Mouse (Mus musculus): Measurements from ENCODE around the gene Gm49416. TPM values are rescaled to one million over a fixed set of nuclear protein-coding genes. Genes with fewer than 3 reads are reported as not detected.
A peak's percentile ranks its signal among the peaks of the same experiment; 100 is the strongest.

Gene Gm49416
- total RNA-seq, 2 experiments from 2014 or later, result 1.7 TPM; not detected in 1

DNA sequence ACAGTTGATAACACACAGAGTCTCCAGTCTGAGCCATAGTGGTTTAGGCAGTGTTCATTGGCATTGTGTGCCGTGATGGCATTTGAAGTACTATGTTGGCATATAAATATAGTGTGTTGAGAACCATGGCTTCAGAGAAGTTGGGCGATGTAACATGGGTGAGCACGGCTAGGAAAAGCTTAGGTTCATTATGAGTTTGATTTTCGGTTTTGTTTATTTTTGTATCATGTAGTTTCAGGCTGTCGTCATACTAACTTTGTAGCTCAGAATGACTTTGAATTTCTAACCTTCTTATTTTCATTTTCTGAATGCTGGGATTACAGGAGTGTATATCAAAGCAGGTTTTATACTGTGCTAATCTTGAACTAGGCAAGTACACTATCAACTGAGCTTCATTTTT lies 14.7 kb downstream of the Gm49416 start:
- no peak for DNase-seq (ENCODE audit: extremely low spot score in 1 of 2, low spot score in 2 of 2)
- intact Hi-C loops (cut with DNase I), result no loop called here

DNA sequence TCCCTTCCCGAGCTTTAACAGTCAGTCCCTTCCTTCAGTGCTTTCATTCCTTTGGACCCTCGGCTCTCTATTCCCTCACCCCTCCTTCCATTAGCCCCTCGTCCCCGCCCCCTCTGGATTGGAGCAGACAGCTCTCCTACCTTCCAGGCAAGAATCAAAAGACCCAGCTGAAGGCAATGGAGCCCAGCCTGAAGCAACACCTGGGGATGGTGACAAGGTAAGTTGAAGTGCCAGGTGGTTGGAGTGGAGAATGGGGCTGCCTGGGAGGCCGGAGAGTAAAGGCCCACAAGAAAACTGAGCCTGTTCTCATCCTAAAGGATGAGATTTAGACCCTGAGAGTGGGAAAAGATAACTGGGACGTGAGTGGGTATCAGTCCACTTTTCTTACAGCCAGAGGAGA lies 19.8 kb downstream of the Gm49416 start:
- intact Hi-C loops (cut with DNase I), result no loop called here
- DNase-seq (ENCODE audit: extremely low spot score in 1 of 2, low spot score in 2 of 2), result no peak

GRCm38 (mm10) chr19:8911810-8912209 lies 23.1 kb downstream of the Gm49416 start:
- intact Hi-C loops (cut with DNase I), result loop anchor here (5.0 to 10.0 kb wide), 2 partner anchors 85 to 157 kb away; partner anchors contain the start of genes AC129217.1 and Nxf1
- DNase-seq (ENCODE audit: extremely low spot score in 1 of 2, low spot score in 2 of 2), result no peak

DNA sequence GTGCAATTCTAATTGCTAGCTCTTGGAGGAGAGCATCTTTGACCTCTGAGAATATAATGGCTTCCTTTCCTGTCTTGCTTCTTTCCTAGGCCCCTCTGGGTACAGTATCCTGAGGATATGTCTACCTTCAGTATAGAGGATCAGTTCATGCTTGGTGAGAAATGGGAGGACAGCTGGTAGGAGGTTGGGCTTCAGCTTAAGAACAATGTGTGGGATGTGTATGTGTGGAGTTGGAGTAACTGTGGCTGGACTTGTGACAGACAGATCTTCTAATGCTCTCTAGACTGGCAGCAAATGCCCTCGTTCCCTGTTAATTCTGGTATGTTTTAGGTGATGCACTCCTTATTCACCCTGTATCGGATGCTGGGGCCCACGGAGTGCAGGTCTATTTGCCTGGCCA lies 25.5 kb downstream of the Gm49416 start:
- DNase-seq (ENCODE audit: extremely low spot score in 1 of 2, low spot score in 2 of 2), result no peak
- intact Hi-C loops (cut with DNase I), result loop anchor here (5.0 to 10.0 kb wide), 2 partner anchors 87 to 159 kb away; partner anchors contain the start of genes AC129217.1 and Nxf1

DNA sequence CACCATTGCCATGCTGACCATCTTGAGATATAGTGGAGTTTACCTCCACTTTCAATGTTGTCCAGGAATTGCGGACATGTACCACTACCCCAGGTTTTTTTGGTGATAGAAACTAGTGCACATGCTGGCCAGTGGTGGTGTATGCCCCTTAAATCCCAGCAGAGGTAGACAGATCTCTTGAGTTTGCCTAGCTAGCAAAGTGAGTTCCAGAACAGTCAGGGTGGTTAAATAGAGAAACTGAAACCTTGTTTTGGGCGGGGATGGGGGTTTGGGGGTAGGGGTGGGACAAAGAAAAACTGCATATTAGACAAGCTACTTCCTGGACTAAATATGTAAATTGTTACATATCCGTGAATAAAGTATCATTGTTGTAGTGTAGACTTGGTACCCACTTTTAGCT lies 30.3 kb downstream of the Gm49416 start:
- intact Hi-C loops (cut with DNase I), result loop anchor here (10.0 kb wide), 1 partner anchor 164 kb away; the partner anchor contains the start of gene Nxf1
- no peak for DNase-seq (ENCODE audit: extremely low spot score in 1 of 2, low spot score in 2 of 2)

DNA sequence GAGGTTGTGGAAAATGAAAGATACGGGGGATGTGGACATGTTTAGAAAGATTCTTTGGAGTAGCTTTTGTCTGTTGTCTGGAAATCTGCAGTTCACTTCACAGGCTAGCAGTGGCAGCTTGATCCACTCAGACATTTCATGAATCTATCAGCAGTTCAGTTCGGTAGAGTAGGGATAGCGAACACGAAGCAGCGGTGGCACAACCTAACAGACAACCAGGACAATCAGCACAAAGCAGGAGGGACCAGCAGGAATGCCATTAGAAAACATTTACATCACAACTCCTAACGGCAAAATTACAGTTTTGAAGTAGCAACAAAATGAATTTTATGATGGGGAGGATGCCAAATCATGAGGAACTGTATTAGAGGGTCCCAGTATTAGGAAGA lies 31.0 kb downstream of the Gm49416 start:
- DNase-seq (ENCODE audit: extremely low spot score in 1 of 2, low spot score in 2 of 2), result no peak
- intact Hi-C loops (cut with DNase I), result loop anchor here (10.0 kb wide), 1 partner anchor 165 kb away; the partner anchor contains the start of gene Nxf1

DNA sequence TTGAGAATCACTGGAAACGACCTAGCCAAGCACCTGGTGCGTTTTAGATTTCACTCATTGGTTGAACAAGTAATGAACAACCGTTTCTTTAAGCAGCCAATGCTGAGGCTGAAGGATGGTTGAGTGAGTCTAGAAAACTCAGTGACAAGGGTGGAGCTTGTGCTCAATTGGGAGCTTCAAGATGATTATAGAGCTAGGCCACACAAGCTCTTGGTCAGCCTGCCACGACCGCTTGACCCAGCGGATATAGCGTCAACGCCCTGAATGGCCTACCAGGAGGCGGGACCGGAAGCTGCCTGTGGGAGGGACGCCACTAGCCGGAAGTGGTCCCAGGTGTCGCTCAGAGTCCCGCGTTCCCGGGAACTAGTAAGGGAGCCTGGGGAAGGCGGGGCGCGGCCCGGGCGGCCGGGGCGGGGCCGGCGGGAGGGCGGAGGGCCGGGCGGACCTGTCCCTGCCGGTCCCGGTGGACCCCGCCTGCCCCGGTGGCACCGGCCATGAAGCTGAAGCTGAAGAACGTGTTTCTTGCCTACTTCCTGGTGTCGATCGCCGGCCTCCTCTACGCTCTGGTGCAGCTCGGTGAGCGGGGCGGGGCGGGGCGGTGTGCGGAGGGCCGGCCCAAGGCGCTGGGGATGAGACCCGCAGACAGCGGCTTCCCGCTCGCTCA lies 31.5 kb downstream of the Gm49416 start, which contains the start of gene B3gat3:
B3gat3 (plus strand) TSS at position 302 of the 664 bp plus-strand sequence.
- peak; percentile 90 to 97 for DNase-seq (ENCODE audit: extremely low spot score in 1 of 2, low spot score in 2 of 2)
- intact Hi-C loops (cut with DNase I), result no loop called here

- no peak for DNase-seq (ENCODE audit: extremely low spot score in 1 of 2, low spot score in 2 of 2)
- intact Hi-C loops (cut with DNase I), result no loop called here
Observed at GRCm38 (mm10) chr19:8920836-8921291, 32.1 kb downstream of the Gm49416 start.

DNA sequence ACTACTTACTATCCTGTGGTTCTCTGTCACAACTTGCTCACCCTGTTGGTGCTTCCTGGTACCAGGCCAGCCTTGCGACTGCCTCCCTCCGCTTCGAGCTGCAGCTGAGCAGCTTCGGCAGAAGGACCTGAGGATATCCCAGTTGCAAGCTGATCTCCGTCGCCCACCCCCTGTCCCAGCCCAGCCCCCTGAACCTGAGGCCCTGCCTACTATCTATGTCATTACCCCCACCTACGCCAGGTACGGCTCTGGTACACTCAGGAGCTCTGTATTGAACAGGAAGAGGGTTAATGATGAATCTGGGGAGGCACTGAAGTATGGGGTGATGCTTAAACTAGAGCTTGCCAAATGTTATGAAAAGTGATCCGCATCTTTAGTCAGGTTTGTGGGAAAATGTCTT lies 33.0 kb downstream of the Gm49416 start:
- intact Hi-C loops (cut with DNase I), result no loop called here
- DNase-seq (ENCODE audit: extremely low spot score in 1 of 2, low spot score in 2 of 2), result no peak

DNA sequence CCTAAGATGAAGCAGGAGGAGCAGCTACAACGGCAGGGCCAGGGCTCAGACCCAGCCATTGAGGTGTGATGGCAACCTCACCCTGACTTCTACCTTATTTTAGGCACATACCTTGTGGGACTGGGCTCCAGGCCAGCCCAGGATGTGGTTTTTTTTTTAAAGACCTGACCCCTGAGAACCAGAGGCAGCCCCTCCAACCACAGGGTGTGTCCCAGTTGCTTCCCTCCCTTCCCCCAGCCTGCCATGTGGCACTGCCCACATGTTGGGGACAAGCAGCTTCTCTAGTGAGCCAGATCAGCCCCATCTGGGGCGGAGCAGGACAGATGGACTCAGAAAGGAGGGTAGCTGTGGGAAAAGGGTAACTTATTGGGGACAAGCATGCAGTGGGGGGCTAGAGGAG lies 38.0 kb downstream of the Gm49416 start:
- intact Hi-C loops (cut with DNase I), result no loop called here
- peak in 1 of 2 experiments; percentile 40 for DNase-seq (ENCODE audit: extremely low spot score in 1 of 2, low spot score in 2 of 2)

DNA sequence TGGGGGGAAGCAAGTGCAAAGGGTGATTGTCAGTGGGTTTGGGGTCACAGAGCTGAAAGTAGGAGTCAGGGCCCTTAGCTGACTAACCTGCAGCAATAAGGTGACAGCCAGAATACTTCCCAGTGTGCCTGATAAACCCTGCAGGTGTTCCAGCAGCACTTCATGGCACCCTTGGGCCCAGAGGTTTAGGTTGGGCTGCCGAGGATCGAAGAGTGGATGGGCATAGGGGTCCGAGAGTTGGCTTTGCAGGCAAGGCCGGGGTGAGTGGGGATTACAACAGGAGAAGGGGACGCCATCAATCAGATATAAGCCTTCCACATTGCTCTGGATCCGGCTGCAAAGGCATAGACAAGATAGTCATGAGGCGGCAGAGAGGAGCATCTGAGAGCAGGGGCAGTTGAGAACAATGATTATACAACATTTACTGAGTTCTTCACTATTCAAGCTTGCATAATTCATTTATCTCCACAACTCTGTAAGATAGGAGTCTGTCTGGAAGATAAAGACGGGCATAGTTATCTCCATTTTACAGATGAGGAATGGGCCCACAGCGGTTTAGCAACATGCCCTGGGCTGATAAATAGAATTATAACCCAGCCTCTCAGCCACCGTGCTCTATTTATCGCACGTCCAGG lies 39.3 kb downstream of the Gm49416 start:
- DNase-seq (ENCODE audit: extremely low spot score in 1 of 2, low spot score in 2 of 2), result no peak
- intact Hi-C loops (cut with DNase I), result no loop called here

DNA sequence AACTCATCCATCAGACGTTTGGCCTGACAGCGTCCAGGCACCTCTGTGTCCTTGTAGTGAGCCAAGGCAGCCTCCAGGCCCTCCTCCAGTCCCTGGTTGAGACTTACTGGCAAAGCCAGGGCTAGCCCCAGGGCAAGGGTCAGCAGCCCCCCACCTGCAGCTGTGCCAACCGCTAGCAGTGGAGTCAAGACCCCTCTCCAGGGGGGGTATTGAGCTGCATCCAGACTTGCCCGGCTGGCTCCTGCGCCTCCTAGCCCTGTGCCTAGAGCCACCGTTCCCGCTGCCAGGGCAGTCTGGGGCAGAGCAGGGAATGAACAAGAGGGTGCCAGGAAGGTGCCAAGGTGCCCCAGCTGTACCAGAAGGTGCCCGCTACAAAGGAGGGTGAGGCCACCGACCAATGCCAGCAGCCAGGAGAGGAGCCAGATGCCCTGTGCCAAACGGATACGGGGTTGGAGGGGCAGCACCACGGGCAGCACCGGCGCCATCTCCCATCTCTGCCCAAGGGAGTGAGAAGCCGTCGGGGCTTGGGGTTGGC lies 40.0 kb downstream of the Gm49416 start:
- peak in 1 of 2 experiments; percentile 36 for DNase-seq (ENCODE audit: extremely low spot score in 1 of 2, low spot score in 2 of 2)
- intact Hi-C loops (cut with DNase I), result no loop called here

- intact Hi-C loops (cut with DNase I), result no loop called here
Observed at GRCm38 (mm10) chr19:8929224-8930088, 40.7 kb downstream of the Gm49416 start, which contains the start of the genes Rom1 and Eml3. TSS of gene Rom1 (minus strand) at chr19:8929356. TSS of gene Eml3 (plus strand) at chr19:8929552.

DNA sequence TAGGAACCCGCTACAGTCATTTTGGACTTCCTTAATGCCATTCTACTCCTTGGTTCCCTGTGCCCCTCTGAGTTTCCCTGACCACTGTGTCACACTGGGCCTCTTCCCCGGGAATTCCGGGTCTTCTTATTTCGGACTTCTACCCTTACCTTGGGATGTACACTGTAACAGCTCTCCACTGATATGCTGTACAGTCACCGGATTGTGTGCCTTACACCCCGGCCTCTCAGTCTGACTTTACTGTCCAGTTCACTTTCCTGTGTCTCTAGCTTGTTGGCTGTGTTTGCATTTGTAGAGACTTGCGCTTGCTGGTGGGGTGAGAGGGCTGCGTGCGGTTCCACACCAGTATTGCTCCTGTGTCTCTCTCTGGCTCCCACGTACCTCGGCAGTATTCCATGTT lies 41.4 kb downstream of the Gm49416 start:
- DNase-seq (ENCODE audit: extremely low spot score in 1 of 2, low spot score in 2 of 2), result no peak
- intact Hi-C loops (cut with DNase I), result no loop called here

More at GRCm38 (mm10) chr19:8929224-8930088, 40.7 kb downstream of the Gm49416 start, which contains the start of the genes Rom1 and Eml3:
- DNase-seq (ENCODE audit: extremely low spot score in 1 of 2, low spot score in 2 of 2), result peak in 1 of 2 experiments; percentile 92

DNA sequence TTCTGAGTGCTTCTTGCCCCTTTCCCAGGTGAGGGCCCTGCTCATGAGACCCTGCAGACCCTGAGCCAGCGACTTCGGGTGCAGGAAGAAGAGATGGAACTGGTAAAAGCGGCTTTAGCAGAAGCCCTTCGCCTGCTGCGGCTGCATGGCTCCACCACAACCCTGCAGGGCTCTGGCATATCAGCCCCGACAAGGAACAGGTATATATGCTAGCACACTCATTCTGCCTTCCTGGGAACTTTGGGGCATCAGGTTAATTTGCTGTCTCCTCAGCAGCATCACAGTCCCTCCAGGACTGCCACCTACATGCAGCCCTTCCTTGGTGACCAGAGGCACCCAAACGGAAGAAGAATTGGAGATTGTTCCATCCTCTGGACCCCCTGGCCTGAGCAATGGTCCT lies 42.0 kb downstream of the Gm49416 start:
- no peak for DNase-seq (ENCODE audit: extremely low spot score in 1 of 2, low spot score in 2 of 2)
- intact Hi-C loops (cut with DNase I), result no loop called here

GRCm38 (mm10) chr19:8936736-8937135 lies 48.0 kb downstream of the Gm49416 start:
- intact Hi-C loops (cut with DNase I), result no loop called here
- DNase-seq (ENCODE audit: extremely low spot score in 1 of 2, low spot score in 2 of 2), result no peak

DNA sequence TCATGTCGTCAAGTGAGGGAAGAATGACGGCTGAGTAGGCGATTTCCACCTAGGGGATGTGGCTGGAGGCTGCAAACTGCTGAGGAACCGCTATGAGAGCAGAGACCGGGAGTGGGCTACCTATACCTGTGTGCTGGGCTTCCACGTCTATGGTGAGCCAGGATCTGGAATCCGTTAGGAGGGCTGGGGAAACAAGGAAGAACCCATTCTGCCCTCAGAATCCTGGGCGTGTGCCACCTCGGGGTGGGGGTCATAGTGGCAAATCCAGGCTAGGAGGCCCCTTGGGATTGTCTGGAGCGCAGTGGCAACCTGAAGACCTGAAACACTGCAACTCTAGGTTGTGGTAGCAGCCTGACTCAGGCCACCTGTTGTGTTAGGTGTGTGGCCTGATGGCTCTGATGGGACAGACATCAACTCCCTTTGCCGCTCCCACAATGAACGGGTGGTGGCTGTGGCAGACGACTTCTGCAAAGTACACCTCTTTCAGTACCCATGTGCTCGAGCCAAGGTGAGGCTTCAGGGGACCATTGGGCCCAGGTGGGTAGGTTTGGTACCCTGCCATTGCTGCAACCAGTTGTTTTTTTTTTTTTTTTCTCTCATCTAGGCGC lies 51.9 kb downstream of the Gm49416 start:
- intact Hi-C loops (cut with DNase I), result no loop called here
- DNase-seq (ENCODE audit: extremely low spot score in 1 of 2, low spot score in 2 of 2), result no peak

DNA sequence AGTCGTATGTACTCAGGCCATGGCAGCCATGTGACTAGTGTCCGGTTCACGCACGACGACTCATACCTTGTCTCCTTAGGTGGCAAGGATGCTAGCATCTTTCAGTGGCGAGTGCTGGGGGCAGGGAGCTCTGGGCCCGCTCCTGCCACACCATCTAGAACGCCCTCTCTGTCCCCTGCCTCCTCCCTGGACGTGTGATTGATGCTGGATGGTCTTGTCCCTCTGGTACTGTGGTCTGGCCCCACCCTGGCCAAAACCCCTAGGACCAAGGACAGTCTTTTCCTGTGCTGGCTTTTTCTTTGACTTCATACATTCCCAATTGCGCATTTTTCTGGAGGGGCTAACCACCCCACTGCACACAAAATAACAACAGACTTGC lies 52.4 kb downstream of the Gm49416 start:
- intact Hi-C loops (cut with DNase I), result no loop called here
- no peak for DNase-seq (ENCODE audit: extremely low spot score in 1 of 2, low spot score in 2 of 2)

Measured in left cerebral cortex, postnatal 10 days (tissue).